Mouse (Mus musculus): ENCODE data around the gene Nt5dc1. TPM values are rescaled to one million over a fixed set of nuclear protein-coding genes. Genes with fewer than 3 reads are reported as not detected.
"Not testable (repeated sequence)": the region's sequence is repeated elsewhere in the genome, so short reads cannot be mapped to it uniquely, and the experiment has no call there.

Gene Nt5dc1
- total RNA-seq (2021), result 1 to 10 TPM; 2.2 to 3.4 TPM

- peak; percentile 77 to 87 for DNase-seq (ENCODE audit: extremely low spot score in 1 of 2, low spot score in 1 of 2)
Observed at GRCm38 (mm10) chr10:34418204-34418756, at the start of gene Nt5dc1. Nt5dc1 (minus strand) TSS chr10:34418552.

DNA sequence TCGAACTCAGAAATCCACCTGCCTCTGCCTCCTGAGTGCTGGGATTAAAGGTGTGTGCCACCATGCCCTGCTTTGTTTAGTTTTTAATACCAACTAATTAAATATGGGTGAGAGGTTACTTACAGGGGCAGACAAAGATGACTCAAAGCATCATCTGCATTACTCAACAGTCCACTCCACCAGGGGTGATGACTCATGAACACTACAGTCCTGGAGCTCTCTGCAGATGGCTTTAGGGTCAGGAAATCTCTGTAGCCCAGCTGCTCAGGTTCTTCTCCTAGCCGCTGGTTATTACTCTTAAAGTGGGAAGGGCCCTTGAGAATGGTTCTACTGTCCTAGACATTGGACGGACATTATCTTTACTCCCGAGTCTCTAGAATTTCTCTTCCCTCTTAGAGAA lies 46.0 kb upstream of the Nt5dc1 start:
- DNase-seq (ENCODE audit: extremely low spot score in 1 of 2, low spot score in 1 of 2), result no peak

DNA sequence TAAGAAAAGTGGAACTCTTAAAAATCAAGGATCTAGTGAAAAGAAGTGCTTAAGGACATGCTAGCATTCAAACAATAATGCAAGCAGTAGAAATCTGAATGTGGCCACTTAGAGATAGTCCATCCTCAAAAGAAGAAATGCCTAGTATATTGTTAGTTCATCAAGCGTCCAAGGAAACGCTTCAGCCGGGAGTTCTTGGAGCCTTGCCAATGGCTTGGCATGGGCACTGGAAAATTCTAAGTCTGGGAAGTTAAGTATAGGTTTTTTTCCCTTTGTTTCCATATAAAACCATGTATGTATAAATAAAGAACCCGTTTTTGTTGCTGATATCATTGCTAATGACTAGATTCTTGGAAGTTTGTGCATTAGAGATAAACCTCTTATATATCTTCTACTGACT lies 43.1 kb upstream of the Nt5dc1 start:
- DNase-seq (ENCODE audit: extremely low spot score in 1 of 2, low spot score in 1 of 2), result no peak

DNA sequence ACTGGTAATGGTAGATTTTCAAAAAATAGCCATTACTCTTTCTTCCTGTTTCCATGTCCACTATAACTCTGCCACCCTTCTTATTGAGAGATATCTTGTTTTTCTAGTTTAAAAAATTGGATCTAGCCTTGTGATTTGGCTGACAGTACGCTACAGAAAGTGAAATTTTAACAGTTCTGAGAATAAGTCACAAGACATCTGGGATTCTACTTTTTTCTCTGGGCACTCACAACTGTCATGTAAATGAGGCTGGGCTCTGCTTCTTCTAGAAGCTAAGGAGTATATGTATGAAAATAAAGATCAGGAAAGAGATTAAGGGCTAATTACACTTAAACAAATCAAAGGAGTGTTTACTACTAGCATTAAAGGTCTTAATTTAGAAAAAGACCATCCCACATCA lies 31.1 kb upstream of the Nt5dc1 start:
- no peak for DNase-seq (ENCODE audit: extremely low spot score in 1 of 2, low spot score in 1 of 2)

GRCm38 (mm10) chr10:34434191-34434590 lies 15.8 kb upstream of the Nt5dc1 start:
- not testable (repeated sequence) for DNase-seq (ENCODE audit: extremely low spot score in 1 of 2, low spot score in 1 of 2)

GRCm38 (mm10) chr10:34431783-34432182 lies 13.4 kb upstream of the Nt5dc1 start:
- DNase-seq (ENCODE audit: extremely low spot score in 1 of 2, low spot score in 1 of 2), result no peak

- not testable (repeated sequence) for DNase-seq (ENCODE audit: extremely low spot score in 1 of 2, low spot score in 1 of 2)
Observed at GRCm38 (mm10) chr10:34418794-34419193, 442 bp upstream of the Nt5dc1 start.

DNA sequence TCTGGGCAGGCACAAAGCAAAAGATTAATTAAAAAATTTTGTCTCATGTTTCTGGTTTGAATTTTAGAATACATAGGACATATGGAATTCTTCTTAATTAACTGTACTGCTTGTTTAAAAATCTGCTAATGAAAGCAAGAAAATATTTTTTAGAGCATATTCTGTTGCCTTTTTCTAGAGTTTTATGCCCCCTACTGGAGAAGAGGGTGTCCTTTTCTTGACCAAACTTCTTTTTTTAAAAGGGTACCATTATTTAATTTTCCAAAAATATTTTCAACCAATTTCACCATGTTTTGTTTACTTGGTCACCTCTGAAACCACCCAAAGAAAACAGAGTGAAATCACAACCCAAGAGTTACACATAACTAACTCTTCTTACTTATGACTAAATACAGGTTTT lies 19.1 kb downstream of the Nt5dc1 start:
- DNase-seq (ENCODE audit: extremely low spot score in 1 of 2, low spot score in 1 of 2), result no peak

DNA sequence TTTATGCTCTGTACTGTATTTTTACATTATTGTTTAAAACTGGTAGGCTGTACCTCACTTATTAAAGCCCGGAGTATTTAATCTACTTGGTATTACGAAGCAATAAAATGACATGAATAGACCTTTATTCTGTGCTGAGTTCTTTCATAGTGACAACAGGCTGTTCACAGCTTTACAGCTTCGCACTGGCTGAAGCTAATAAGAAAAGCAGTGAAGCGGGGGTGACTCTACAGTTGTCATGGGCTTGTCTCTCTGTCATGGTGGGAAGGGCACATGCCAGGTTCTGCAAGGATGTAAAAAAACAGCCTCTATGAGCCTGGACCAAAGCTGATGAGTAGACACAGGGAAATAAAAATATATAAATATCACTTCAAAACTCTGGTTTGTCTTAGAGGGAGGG lies 21.4 kb downstream of the Nt5dc1 start:
- DNase-seq (ENCODE audit: extremely low spot score in 1 of 2, low spot score in 1 of 2), result no peak

DNA sequence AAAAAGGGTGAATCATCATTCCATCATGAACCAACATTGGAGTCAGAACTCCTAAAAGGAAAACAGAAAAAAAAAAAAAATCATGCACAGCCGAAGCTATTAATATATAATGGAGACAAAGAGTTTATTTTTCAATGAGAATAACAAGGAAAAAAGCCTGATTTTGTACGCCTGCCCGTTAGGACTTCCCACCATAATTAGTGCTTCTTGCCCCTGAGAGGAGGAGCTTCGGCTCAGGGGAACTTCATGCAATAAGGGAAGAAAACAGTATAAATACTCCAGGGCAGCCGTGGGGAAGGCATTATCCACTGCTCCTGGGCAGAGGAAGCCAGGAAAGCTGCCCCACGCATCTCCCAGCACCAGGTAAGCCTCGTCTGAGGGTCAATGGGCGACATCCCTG lies 28.7 kb downstream of the Nt5dc1 start, which contains the start of gene Col10a1:
Col10a1 (plus strand) TSS at position 301 of the 400 bp plus-strand sequence.
- DNase-seq (ENCODE audit: extremely low spot score in 1 of 2, low spot score in 1 of 2), result no peak

DNA sequence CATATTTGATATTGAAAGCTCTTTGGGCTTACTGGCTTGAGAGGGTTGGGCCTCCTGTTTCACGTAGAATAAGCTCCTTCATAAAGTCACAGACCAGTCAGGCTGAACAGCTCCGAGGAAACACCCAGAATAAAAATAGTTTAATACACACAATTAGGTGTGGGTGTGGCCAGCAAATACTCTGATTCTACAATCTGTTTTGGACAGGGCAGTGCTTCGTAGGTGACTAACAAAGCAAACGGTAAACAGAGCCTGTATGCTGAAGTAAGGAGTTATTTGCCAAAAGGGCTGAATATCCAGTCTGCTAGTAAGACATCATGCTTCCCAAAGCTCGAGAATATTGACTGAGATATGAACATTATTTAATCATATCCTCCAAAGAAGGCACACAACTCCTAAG lies 32.7 kb downstream of the Nt5dc1 start:
- DNase-seq (ENCODE audit: extremely low spot score in 1 of 2, low spot score in 1 of 2), result no peak

DNA sequence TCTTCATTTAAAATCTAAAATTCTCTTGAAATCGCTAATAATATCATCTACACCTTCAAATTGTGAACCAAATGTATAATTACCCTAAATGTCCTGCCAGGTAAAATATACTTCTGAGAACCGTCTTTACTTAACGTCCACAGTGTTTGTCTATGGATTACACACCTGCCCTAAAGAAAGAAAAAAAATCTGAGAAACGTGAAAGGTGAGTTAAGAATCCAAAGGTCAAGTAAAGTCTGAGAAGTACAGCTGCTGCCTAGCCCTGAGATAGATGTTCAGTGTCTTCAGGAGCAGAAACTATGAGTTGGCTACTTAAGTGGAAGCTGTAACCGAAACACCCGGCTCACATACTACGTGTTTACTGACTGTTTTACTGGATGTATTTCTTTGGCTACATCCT lies 45.0 kb downstream of the Nt5dc1 start:
- no peak for DNase-seq (ENCODE audit: extremely low spot score in 1 of 2, low spot score in 1 of 2)

DNA sequence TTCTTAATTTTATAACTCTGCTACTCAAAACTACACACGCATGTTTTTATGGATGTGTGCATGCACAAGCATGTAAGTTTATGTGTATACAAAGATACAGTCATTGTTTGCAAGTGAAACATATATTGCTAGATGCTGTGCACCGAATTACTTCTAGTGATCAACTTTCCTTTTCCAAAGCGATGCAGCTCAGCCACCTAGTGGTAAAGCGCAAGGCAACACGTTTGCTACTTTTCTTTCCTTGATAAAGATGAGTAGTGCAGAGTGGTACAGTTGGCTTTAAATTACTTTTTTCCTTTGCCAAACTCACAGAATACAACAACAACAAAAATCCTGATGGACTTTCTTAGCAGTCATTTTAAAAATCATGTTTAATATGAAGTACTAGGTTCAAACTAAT lies 50.2 kb downstream of the Nt5dc1 start:
- no peak for DNase-seq (ENCODE audit: extremely low spot score in 1 of 2, low spot score in 1 of 2)

DNA sequence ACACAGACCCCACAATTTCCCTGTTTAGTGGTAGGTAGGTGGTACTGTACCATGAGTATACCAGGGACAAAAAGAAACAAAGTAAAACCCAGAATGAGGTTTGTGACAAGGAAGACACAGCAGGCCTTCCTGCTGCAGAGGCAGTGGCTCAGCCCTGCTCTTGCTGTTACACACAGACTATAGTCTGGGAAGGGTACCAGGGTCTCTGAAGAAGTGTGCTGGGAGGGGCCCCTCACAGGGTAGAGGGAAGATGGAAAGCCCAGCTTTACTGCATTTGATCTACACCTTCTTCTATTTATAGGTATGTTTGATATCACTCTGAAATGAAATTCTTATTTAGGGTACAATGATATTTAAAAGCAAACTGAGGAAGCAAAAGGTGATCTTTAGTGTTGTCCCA lies 54.6 kb downstream of the Nt5dc1 start:
- DNase-seq (ENCODE audit: extremely low spot score in 1 of 2, low spot score in 1 of 2), result no peak

DNA sequence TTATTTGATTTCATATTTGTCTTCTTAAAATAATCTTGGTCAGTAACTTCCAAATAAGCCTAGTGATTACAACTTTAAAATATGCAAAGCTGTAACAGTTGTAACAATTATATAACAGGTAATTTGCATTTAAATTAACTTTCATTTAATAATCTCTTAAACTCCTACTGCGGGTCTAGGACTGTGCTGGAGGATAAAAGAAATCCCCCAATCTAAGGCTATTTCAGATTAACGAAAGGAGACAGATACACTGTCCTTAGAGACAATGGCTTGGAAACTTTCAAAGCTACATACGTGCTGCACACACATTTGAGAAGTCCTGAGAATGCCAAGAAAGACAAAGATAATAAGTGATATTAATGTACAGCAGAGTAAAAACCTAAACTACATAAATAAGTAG lies 60.1 kb downstream of the Nt5dc1 start:
- DNase-seq (ENCODE audit: extremely low spot score in 1 of 2, low spot score in 1 of 2), result no peak

DNA sequence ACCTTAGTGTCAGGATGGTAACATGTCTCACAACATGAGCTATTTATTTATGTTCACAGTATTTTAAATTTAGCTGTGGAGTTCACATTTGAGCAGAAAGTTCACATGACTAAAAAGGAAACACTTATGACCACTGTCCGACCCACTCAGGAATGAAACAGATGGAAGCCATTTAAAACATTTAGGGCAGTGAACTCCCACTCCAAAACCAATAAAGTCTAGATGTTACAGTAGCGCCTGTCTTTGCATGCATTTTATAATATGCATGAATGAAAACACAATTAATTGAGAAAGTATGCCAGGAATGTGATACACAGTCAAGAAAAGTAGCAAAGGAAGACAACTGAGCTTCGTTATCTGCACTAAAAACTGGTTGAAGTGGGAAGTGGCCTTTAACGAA lies 66.2 kb downstream of the Nt5dc1 start:
- no peak for DNase-seq (ENCODE audit: extremely low spot score in 1 of 2, low spot score in 1 of 2)

- DNase-seq (ENCODE audit: extremely low spot score in 1 of 2, low spot score in 1 of 2), result no peak
Observed at GRCm38 (mm10) chr10:34341886-34342285, 76.5 kb downstream of the Nt5dc1 start.

DNA sequence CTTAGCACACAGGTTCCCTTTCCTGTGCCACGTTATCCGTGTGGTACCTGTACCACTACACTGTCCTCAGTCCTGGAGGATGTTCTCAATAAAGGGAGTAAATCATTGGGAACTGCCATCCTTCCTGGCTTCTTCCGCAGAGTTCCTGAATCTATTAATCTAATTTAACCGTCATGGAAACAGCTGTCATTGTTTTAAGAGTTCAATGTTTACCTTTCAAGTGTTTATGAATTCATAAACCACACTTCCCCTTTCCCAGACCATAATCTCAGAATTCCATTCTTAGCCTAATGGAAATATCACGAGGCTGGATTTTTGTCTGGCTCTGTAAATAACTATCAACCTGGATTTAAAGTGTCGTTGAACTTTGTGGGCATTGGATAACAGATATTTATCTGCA lies 77.3 kb downstream of the Nt5dc1 start:
- no peak for DNase-seq (ENCODE audit: extremely low spot score in 1 of 2, low spot score in 1 of 2)

- DNase-seq (ENCODE audit: extremely low spot score in 1 of 2, low spot score in 1 of 2), result peak in 1 of 2 experiments; percentile 38
Observed at GRCm38 (mm10) chr10:34328310-34328709, 90.0 kb downstream of the Nt5dc1 start.

GRCm38 (mm10) chr10:34327144-34327543 lies 91.2 kb downstream of the Nt5dc1 start:
- no peak for DNase-seq (ENCODE audit: extremely low spot score in 1 of 2, low spot score in 1 of 2)

GRCm38 (mm10) chr10:34326701-34327100 lies 91.7 kb downstream of the Nt5dc1 start:
- no peak for DNase-seq (ENCODE audit: extremely low spot score in 1 of 2, low spot score in 1 of 2)

DNA sequence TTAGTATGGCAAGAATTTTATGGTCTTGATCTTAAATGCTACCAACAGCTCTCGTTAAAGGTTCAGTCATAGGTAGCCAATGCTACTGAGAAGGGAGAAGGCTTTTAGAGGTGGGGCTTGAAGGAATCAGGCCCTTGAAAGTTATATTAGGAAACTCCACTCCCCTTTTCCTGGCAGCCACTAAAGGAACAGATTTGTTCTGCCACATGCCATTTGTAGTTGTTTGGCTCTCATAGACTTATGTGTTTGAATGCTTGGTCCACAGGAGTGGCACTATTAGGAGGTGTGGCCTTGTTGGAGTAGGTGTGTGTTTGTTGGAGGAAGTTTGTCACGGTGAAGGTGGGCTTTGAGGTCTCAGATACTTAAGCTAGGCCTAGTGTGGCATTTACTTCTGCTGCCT lies 97.5 kb downstream of the Nt5dc1 start:
- DNase-seq (ENCODE audit: extremely low spot score in 1 of 2, low spot score in 1 of 2), result no peak

DNA sequence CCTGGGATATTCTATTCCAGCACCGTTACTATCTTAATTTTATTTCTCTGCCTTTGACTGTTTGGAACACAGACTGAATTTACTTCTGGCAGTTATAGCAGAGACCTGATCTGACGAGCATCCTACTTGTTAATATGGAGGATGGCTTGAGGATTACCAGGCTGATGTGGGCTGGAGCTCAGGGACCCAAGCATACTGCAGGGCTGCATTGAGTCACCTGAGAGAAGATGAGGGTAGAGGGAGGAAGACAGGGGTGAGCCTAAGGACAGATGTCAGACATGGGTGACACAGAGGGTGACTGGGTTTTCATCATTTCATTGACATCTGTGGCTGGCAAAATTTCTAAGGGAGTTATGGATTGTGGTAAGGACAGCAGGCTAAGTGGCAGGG lies 101.1 kb downstream of the Nt5dc1 start:
- no peak for DNase-seq (ENCODE audit: extremely low spot score in 1 of 2, low spot score in 1 of 2)

Measured in layer of hippocampus, postnatal 25 days (tissue).